Mouse (Mus musculus) liver, postnatal 0 days (tissue): ENCODE measurements around the gene Cd151.

Source experiments
- CTCF ChIP-seq: sonication (generic); IDR thresholded peaks from 2 replicates; pipeline ENCODE4 v1.5.1; 2016; ENCODE audit warnings: antibody characterized with exemption, low read depth
- EP300 ChIP-seq: IDR thresholded peaks from 2 replicates; pipeline ENCODE4 v1.6.1; 2016; ENCODE audit warnings: antibody characterized with exemption, low read depth, mild to moderate bottlenecking

DNA sequence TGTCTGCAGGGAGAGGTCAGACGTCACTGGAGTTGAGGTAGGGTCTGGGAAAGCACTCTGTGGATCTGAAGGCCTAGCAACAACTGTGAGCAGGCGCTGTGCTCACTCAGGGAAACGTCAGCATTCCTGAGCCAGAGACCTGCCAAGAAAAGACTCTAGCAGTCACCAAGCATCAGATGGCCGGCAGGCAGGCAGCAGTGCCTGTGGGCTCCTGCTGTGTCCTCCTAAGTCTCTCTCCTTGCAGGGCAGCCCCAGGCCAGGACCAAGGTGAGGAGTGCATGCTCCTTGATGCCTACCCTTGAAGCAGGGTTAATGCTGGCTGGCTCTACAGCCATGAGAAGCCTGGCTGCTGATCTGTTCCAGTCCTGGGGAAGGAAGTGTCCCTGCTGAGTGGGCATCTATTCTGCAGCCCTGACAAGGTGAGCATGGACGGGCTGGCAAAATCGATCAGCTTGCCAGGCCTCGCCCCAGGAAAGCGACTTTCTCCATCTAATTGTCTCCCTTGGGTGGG is 43.5 kb downstream of the Cd151 start:
- TF ChIP-seq EP300 (no peak), CTCF (no peak)
